Mouse (Mus musculus) liver, postnatal 0 days (tissue): ENCODE data around the gene Dusp5.

ENCODE experiments used
- CTCF ChIP-seq: sonication (generic); IDR thresholded peaks from 2 replicates; pipeline ENCODE4 v1.5.1; 2016; ENCODE audit warnings: antibody characterized with exemption, low read depth
- EP300 ChIP-seq: IDR thresholded peaks from 2 replicates; pipeline ENCODE4 v1.6.1; 2016; ENCODE audit warnings: antibody characterized with exemption, low read depth, mild to moderate bottlenecking

DNA sequence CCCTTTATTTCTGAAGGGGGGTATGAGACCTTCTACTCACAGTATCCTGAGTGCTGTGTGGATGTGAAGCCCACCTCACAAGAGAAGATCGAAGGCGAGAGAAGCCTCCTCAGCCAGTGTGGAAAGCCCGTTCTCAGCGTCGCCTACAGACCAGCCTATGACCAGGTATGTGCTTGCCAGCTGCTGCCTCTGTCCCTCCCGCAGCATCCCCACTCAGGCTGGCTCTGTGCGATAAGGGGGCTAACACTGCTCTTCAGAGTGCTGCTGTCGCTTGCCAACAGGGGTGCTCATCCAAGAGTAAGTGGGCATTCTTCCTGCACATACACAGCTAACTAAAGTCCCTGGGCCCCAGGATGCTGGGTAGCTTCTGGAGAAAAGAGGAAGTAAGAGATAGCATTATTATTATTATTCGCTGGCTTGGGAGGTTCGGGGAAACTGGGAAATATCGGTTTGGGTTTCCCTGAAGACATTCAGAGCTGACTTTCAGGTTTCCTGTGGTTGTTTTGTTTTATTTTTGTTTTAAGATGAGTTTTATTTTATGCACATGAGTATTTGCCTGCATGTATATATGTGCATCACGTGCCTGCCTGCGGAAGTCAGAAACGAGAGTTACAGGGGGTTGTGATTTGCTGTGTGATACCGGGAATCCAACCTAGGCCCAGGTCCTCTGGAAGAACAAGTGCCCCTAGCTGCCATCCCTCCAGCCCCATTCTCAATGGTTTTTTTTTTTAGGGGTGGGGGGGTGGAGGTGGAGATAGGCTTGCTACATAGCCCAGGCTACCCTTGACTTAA is 5.1 kb downstream of the Dusp5 start:
- TF ChIP-seq EP300 (no peak), CTCF (no peak)
